Mouse (Mus musculus): ENCODE data around the gene Pjvk. TPM values are rescaled to one million over a fixed set of nuclear protein-coding genes. Genes with fewer than 3 reads are reported as not detected.
"Not testable (repeated sequence)": the region's sequence is repeated elsewhere in the genome, so short reads cannot be mapped to it uniquely, and the experiment has no call there.

Gene Pjvk
- total RNA-seq (2017) = not detected in 2 replicates

DNA sequence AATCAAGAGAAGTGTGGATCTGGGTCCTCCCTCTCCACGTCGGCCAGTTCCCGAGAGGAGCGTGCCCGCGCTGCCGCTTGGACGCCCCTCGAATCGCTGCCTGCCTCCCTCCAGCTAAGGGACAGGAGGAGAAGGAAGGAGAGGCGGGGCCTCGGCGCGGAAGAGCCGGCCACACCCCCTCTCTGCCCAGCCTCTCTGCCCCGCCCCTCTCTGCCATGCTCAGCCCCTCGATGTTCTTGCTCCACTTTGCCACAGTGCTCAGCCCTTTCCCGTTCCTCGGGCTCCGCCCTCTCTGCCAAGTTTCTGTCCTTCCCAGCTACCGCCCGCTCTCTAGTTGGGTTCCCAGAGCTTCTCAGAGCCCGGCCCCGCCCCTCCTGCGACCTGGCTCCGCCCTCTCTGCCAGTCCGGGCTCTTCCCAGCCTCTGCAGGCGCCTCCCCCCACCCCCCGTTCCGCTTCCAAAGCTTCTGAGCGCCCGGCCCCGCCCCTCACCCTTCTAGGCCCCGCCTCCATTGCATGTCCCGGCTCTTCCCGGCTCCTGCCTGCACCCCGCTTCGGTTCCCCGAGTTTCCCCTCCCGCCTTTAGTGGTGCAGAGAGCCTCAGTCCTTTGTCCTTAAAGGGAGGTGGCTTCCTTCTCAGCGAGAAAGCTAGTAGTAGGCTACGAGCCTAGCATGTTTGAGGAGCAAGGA, at the start of gene Pjvk, which contains the start of gene Prkra:
Gene Pjvk (plus strand): TSS at position 594 of the 688 bp plus-strand sequence.
Gene Prkra (minus strand): TSS at position 133 of the 688 bp plus-strand sequence.
- ATAC-seq (replicated peaks; ENCODE audit: low read depth, poor library complexity, severe bottlenecking) = peak; percentile 90

- peak; percentile 60; the same call in 1 of the 2 replicates for ATAC-seq (replicated peaks; ENCODE audit: low read depth, poor library complexity, severe bottlenecking)
Observed at GRCm38 (mm10) chr2:76599214-76599613, 49.1 kb upstream of the Pjvk start.

DNA sequence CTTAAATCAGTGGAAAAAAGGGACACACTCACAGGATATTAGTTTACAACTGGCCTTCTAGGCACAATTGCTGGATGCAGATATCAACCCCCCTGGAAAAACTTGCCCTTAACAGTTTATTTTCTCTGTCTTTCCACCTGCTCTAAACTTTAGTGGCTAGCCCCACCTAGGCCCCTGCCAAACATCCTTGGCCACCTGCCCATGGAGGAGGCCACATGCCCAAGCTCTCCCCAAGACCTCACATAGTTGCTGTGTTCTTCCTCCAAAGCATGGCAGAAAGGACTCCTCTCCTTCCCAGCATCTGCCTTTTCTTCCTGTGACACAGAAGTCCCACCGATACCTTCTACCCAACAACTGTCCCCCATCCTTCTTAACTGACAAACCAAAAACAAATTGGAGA, 46.0 kb upstream of the Pjvk start:
- ATAC-seq (replicated peaks; ENCODE audit: low read depth, poor library complexity, severe bottlenecking) = no peak

- ATAC-seq (replicated peaks; ENCODE audit: low read depth, poor library complexity, severe bottlenecking) = no peak
Observed at GRCm38 (mm10) chr2:76606704-76607103, 41.6 kb upstream of the Pjvk start.

DNA sequence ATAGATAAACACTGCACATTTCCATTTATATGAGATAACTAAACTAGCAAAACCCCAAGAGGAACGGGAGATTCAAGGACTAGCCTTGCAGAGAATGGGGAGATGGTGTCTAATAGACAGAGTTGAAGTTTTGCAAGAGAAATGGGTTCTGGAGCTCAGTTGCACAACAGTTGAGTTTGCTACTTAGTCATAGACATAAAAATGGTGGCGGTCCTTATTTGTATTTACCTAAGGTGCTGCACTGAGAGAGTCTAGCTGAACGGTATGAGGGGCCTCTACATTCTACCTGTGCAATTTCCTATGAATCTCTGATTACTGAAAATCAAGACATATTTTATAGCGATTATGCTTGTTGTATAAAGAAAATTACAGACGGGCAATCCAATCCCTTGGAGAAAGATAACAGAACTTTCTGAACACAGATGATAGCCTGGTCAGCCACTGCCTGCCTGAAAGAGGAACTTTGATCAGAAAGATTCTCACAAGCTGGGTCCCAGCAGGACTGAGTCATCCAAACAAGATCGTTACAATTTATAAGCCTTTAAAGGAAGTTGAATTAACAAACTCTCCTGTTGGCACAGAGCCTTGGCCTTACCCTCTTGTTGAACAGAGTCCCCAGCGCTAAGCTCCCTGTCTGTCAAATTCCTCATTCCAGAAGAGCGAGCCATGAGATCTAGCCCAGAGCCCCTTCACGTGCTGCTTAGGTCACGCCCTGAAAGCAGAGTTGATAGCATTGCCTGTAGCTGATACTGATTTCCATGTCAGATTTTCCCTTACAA, 37.8 kb upstream of the Pjvk start:
- peak; percentile 94 for ATAC-seq (replicated peaks; ENCODE audit: low read depth, poor library complexity, severe bottlenecking)

GRCm38 (mm10) chr2:76611996-76612395, 36.3 kb upstream of the Pjvk start:
- ATAC-seq (replicated peaks; ENCODE audit: low read depth, poor library complexity, severe bottlenecking) = no peak

DNA sequence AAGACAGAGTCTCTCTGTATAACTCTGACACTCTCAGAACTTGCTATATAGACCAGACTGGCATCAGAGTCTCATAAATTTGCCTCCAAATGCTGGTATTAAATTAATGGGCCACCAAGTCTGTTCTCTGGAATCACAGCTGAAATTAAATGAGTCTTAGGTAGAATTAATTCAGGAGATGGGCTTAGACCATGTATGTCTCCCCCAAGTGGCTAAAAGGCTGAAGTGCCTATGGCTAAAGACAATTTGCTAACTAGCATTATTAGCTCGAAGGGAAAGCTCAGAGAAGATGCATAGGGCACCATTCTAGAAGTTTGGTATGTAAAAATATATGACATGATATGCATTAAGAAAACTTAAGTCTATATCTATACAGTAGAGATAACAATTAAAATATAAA, 30.2 kb upstream of the Pjvk start:
- ATAC-seq (replicated peaks; ENCODE audit: low read depth, poor library complexity, severe bottlenecking) = peak; percentile 63; the same call in 1 of the 2 replicates

GRCm38 (mm10) chr2:76620188-76620587, 28.1 kb upstream of the Pjvk start:
- no peak for ATAC-seq (replicated peaks; ENCODE audit: low read depth, poor library complexity, severe bottlenecking)

GRCm38 (mm10) chr2:76621724-76622123, 26.6 kb upstream of the Pjvk start:
- ATAC-seq (replicated peaks; ENCODE audit: low read depth, poor library complexity, severe bottlenecking) = no peak

DNA sequence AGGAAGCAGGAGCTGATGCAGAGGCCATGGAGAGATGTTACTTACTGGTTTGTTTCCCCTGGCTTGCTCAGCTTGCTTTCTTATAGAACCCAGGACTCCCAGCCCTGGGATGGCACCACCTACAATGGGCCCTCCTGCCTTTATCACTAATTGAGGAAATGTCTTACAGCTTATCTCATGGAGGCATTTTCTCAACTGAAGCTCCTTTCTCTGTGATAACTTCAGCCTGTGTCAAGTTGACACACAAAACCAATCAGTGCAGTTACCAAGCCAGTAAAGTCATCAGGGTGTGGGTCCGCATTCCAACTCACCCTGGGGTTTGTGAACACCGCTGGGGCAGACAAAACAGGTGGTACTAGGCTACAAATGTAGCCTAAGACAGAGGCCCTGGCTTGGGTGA, 26.0 kb upstream of the Pjvk start:
- not testable (repeated sequence) for ATAC-seq (replicated peaks; ENCODE audit: low read depth, poor library complexity, severe bottlenecking)

DNA sequence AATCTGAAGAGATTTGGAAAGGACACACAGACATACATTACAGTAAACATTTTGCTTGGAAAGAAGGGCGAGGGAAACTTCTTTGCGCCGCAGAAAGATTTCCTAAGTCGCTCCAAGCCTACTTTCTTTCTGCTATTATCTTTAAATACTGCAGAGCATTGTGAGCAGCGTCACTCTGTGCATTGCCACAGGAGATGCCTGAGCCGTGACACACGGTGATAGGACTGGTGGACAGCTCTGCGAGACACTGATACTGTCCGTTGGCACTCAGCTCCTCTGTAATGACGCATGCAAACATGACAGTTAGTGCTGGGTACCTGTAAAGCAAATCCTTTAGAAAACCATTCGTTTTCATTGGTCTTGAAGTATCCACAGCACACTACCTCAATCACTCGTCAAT, 18.0 kb upstream of the Pjvk start:
- ATAC-seq (replicated peaks; ENCODE audit: low read depth, poor library complexity, severe bottlenecking) = no peak

GRCm38 (mm10) chr2:76631600-76631999, 16.7 kb upstream of the Pjvk start:
- ATAC-seq (replicated peaks; ENCODE audit: low read depth, poor library complexity, severe bottlenecking) = no peak

DNA sequence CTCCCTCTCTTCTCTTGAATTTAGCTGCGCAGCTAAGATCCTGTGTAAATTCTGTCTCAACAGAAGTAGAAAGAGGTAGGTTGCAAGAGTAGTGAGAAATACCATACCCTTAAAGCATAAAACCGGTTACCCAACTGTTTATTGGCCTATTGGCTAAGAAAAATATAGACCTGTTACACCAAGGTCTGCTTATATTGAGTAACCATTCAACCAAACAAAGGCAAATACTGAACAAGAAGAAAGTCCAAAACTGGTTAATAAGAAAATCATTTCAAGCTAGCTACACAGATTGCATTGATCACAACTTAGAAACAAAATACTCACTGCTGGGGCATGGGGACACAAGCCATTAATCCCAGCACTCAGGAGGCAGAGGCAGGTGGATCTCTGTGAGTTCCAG, 8.6 kb upstream of the Pjvk start:
- ATAC-seq (replicated peaks; ENCODE audit: low read depth, poor library complexity, severe bottlenecking) = no peak

- no peak for ATAC-seq (replicated peaks; ENCODE audit: low read depth, poor library complexity, severe bottlenecking)
Observed at GRCm38 (mm10) chr2:76643801-76644200, 4.5 kb upstream of the Pjvk start.

GRCm38 (mm10) chr2:76647441-76647869, 821 bp upstream of the Pjvk start:
- ATAC-seq (replicated peaks; ENCODE audit: low read depth, poor library complexity, severe bottlenecking) = peak; percentile 0; the same call in 1 of the 2 replicates

DNA sequence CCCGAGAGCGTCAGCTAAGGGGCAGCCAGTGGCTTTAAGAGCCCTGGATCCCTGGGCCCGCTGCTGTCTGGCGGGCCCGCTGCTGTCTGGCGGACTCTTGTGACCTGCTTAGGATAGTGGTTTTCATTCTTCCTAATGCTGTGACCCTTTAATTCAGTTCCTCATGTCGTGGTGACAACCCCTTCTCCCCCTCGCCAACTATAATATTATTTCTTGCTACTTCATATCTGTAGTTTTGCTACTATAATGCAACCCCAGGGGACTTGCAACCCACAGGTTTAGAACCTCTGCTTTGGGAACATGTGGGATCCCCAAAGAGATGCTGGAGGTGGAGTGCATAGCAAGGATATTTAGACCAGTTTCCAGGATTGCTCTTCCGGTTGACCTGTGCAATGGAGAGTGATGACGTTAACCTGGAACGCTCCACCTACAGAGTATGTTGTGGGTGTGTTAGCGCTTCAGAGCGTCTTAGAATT, 428 bp downstream of the Pjvk start:
- peak; percentile 21; the same call in 1 of the 2 replicates for ATAC-seq (replicated peaks; ENCODE audit: low read depth, poor library complexity, severe bottlenecking)

- no peak for ATAC-seq (replicated peaks; ENCODE audit: low read depth, poor library complexity, severe bottlenecking)
Observed at GRCm38 (mm10) chr2:76653070-76653469, 4.8 kb downstream of the Pjvk start.

DNA sequence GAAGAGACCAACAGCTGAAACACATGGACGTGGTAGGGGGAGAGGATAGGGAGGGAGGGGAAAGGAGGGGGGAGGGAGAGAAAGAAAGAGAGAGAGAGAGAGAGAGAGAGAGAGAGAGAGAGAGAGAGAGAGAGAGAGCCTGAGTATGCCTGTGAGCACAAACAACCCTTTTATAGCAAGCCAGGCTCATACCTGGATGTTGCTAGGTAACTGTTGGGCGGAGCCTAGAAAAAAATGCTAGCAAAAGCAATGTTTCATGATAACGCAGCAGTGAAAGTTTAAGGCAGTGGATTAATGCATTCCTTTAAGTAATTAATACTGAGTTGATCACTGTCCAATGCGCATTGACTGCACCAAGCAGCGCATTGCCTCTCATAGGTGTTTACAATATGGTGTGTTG, 6.4 kb downstream of the Pjvk start:
- no peak for ATAC-seq (replicated peaks; ENCODE audit: low read depth, poor library complexity, severe bottlenecking)

DNA sequence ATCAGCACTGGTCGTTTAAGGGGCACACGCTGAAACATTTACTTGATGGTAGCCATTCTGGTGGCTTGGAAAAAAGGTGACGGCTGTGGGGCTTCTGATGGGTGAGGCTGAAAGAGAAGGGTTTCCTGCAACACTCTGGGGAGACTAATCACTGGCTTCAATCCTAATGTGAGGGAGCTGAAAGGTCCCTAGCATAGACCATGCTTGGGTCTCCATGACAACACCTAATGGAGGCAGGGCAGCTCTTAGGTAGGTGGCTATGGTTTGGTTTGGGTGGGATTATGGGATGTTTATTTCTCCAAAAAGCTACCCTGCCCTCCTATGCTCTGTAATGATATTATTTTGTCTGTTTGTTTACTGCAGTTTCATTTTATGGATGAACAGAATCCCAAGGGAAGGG, 7.2 kb downstream of the Pjvk start:
- ATAC-seq (replicated peaks; ENCODE audit: low read depth, poor library complexity, severe bottlenecking) = no peak

DNA sequence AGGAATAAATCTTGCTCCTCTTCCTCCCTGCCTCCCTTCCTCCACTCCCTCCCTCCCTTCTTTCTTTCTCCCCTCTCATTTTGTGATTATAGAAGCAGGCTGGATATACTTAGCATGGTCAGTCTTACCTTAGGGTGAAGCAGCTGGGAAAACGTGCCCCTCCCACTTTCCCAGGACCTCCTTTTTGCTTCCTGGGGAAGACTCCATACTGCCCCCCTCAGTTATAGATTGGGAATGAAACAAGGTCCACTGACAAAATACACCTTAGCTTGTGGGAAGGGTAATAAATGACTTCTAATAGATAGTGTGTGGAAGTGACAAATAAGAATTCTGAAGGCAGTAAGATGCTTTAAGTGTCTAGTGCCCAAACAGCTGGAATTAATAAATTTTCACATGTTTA, 7.7 kb downstream of the Pjvk start:
- peak; percentile 67 for ATAC-seq (replicated peaks; ENCODE audit: low read depth, poor library complexity, severe bottlenecking)

DNA sequence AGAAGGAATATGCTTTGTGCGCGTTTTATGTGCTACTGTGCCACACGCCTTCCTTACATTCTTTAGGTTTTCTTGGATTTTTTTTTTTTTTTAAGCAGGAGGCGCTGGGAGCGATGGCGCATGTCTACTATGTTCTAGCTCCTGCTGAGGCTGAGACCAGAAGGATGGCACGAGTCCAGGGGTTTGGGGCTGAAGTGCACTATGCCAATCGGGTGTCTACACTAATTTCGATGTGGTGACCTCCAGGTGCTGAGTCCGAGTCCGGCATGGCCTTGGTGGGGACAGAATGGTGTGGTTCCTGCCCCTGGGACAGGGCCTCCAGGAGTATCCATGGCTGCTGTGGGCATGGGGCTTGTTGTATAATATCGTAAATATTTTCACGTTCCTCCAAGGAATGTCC, 10.3 kb downstream of the Pjvk start:
- ATAC-seq (replicated peaks; ENCODE audit: low read depth, poor library complexity, severe bottlenecking) = no peak

All from common myeloid progenitor, adult 5-6 weeks (primary cell).